Mouse (Mus musculus) thymus, adult 2 months (tissue): ENCODE results near the gene Nhlrc4. TPM values are rescaled to one million over a fixed set of nuclear protein-coding genes. Genes with fewer than 3 reads are reported as not detected.

ENCODE experiments used
- DNase-seq: peaks from one replicate; pipeline ENCODE4 v3.0.0; 2021
- H3K27ac ChIP-seq: fragments of 200-500 bp; 2 replicates; pipeline ENCODE4 v1.5.1; 2012; ENCODE audit warnings: low read length, control low read depth; ENCODE audit not compliant: control insufficient read depth, insufficient read depth
- H3K27me3 ChIP-seq: fragments of 200-500 bp; 2 replicates; pipeline ENCODE4 v1.6.1; 2012; ENCODE audit warnings: mild to moderate bottlenecking, low read length, moderate library complexity, mixed read lengths; ENCODE audit not compliant: control insufficient read depth, insufficient read depth
- H3K36me3 ChIP-seq: fragments of 200-500 bp; 2 replicates; pipeline ENCODE4 v1.6.1; 2012; ENCODE audit warnings: mild to moderate bottlenecking, low read length, moderate library complexity; ENCODE audit not compliant: control insufficient read depth, insufficient read depth
- H3K4me1 ChIP-seq: fragments of 200-500 bp; replicated peaks from 2 replicates; pipeline ENCODE4 v1.6.1; 2012; ENCODE audit warnings: low read length; ENCODE audit not compliant: control insufficient read depth, insufficient read depth
- H3K4me3 ChIP-seq: fragments of 200-500 bp; 2 replicates; pipeline ENCODE4 v1.5.1; 2012; ENCODE audit warnings: mild to moderate bottlenecking, low read length, control low read depth, moderate library complexity; ENCODE audit not compliant: control insufficient read depth, insufficient read depth
- CTCF ChIP-seq: fragments of 200-500 bp; IDR thresholded peaks from 2 replicates; pipeline ENCODE4 v1.5.1; 2012; ENCODE audit warnings: mild to moderate bottlenecking, control low read depth, low read length, moderate library complexity, borderline replicate concordance; ENCODE audit not compliant: control insufficient read depth, poor library complexity, insufficient read depth; ENCODE audit errors: extremely low read depth
- POLR2A ChIP-seq: fragments of 200-500 bp; IDR thresholded peaks from 2 replicates; pipeline ENCODE4 v1.6.1; 2012; ENCODE audit warnings: mild to moderate bottlenecking, low read length, control low read depth, moderate library complexity; ENCODE audit not compliant: control insufficient read depth, poor library complexity, insufficient read depth; ENCODE audit errors: extremely low read depth
- WGBS: fragments of 180-500 bp; shearing (Covaris S2); methylation state at CpG from one replicate; pipeline ENCODE4 v1.1.7; 2018; 5-methylcytosine and 5-hydroxymethylcytosine counted together
- polyA plus RNA-seq: library from polyadenylated mRNA; depleted of rRNA; stranded (reverse); fragments of >200 nt; gene quantifications from 2 replicates; pipeline ENCODE4 v1.2.3, GENCODE M21; 2012

Gene Nhlrc4
- polyA plus RNA-seq, 1 experiment = 0.62 TPM

DNA sequence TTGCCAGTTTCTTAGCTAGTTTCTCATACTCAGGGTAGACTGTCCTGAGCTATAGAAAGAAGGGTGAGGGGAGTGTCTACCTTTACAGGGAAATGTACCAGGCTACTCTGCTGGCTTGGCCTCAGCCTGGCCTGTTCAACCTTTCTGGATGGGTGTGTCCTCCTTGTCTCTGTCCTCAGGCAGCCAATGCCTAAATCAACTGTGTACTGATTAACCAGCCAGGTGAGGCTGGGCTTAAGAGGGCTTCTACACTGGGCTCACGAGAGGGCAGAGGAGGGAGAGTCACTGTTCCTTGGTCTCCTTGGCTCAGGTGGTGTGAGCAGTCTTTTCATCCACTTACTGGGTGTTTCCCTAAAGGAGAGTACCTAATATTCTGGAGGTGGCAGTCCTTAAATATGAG, 23.4 kb upstream of the Nhlrc4 start:
- TF ChIP-seq POLR2A (no peak), CTCF (no peak)
- H3K4me3 ChIP-seq = no peak overlapping the region
- H3K27ac ChIP-seq = no peak overlapping the region
- no peak for DNase-seq
- 92% methylated on average over 1 of the region's 1 CpGs for WGBS
- no peaks in the 10 kb centered on the region for H3K27me3 ChIP-seq
- H3K36me3 ChIP-seq = no peaks in the 10 kb centered on the region
- no peaks in the 10 kb centered on the region for H3K4me1 ChIP-seq

DNA sequence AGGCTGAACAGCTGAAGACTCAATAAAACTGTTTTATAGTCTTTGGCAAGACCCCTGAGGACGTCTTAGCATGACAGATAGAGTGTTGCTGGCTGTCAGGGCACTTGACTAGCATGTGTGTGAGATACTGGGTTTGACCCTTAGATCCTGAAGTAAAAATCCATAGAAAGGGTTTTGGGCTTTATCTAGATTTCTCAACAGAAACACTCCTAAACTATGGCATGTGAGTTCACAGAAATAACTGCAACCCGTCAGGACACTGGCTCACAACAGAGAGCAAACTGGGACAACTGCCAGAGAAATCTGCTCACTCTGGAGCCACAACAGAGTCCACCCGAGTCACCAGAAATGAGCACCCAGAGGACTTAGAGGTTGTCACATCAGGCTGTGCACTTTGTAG, 22.9 kb upstream of the Nhlrc4 start:
- 83% methylated on average over 3 of the region's 3 CpGs for WGBS
- Histone ChIP-seq H3K4me1 (no peaks in the 10 kb centered on the region), H3K27ac (no peak overlapping the region), H3K27me3 (no peaks in the 10 kb centered on the region), H3K4me3 (no peak overlapping the region), H3K36me3 (no peaks in the 10 kb centered on the region)
- TF ChIP-seq CTCF (no peak), POLR2A (no peak)
- DNase-seq = no peak

DNA sequence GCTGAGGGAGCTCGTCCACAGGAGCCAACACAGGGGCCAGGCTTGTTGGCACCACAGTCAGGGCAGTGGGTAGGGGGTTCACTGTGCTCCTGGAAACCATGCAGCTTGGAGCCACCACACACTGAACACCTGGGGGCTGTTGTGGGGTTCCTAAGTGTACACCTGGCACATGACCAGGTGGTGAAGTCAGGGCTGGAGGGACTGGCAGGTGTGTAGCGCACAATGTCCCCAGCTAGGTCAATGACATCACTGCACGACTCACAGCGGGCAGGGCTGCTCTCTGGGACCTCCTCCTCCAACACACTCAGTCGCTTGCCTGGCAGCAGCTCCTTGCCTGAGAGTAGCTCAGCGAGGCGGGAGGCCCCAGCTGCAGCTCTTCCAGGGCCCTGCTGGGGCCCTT, 19.5 kb upstream of the Nhlrc4 start:
- WGBS = 95% methylated on average over 7 of the region's 7 CpGs
- Histone ChIP-seq H3K4me3 (no peak overlapping the region), H3K36me3 (no peaks in the 10 kb centered on the region), H3K27me3 (no peaks in the 10 kb centered on the region; the same call in 1 of the 2 replicates), H3K27ac (no peak overlapping the region), H3K4me1 (no peaks in the 10 kb centered on the region)
- no peak for DNase-seq
- no peak for TF ChIP-seq POLR2A
- TF ChIP-seq CTCF = no peak

DNA sequence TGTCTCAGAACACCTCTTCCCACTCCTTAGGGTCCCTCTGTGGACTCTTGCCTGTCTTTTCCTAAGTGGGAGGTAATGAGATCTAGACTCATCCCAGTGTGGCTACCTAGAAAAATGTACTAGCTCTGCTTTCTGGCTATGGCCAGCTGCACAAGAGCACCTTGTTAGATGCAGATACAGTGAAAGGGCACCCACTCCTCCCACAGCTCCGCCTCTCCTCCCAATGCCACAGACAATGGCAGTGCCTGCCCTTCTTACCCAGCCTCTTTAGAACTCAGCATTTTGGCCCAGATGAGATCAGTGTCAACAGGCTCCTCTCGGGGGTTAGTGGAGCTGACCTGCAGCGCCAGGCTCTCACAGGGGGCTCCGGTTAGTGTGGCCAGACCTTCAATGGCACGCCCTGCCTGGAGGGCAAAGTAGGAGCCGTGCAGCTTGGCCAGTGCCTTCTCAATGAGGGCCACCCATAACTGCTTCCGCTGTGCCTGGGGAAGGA, 17.7 kb upstream of the Nhlrc4 start:
- Histone ChIP-seq H3K36me3 (no peaks in the 10 kb centered on the region), H3K27ac (no peak overlapping the region)
- WGBS = 98% methylated on average over 7 of the region's 7 CpGs

DNA sequence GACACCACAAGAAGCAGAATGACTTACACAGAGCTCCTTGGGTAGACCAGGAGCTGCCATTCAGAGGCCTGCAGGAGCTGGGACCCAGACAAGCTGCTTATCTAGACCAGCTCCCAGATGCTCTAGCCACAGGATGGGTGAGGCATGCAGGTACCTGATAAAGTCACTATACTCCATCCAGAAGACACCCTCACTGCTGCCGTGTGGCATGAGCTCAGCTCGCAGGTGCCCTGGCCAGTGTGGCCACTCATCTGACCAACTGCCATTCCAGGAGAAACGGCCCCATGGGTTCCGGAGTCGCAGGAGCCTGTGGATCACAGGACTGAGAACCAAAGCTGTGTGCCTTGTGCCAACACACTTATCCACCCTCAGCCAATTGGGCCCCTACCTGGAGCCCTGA, 16.8 kb upstream of the Nhlrc4 start:
- TF ChIP-seq CTCF (no peak), POLR2A (no peak)
- H3K36me3 ChIP-seq = no peaks in the 10 kb centered on the region
- H3K27ac ChIP-seq = no peak overlapping the region
- 97% methylated on average over 5 of the region's 5 CpGs for WGBS
- no peaks in the 10 kb centered on the region for H3K4me1 ChIP-seq
- no peaks in the 10 kb centered on the region; the same call in 1 of the 2 replicates for H3K27me3 ChIP-seq
- DNase-seq = no peak
- H3K4me3 ChIP-seq = no peak overlapping the region

More for the DNA sequence above, 17.7 kb upstream of the Nhlrc4 start:
- H3K4me3 ChIP-seq = no peak overlapping the region
- H3K27me3 ChIP-seq = no peaks in the 10 kb centered on the region; the same call in 1 of the 2 replicates
- no peaks in the 10 kb centered on the region for H3K4me1 ChIP-seq
- no peak for TF ChIP-seq POLR2A
- TF ChIP-seq CTCF = no peak
- no peak for DNase-seq

DNA sequence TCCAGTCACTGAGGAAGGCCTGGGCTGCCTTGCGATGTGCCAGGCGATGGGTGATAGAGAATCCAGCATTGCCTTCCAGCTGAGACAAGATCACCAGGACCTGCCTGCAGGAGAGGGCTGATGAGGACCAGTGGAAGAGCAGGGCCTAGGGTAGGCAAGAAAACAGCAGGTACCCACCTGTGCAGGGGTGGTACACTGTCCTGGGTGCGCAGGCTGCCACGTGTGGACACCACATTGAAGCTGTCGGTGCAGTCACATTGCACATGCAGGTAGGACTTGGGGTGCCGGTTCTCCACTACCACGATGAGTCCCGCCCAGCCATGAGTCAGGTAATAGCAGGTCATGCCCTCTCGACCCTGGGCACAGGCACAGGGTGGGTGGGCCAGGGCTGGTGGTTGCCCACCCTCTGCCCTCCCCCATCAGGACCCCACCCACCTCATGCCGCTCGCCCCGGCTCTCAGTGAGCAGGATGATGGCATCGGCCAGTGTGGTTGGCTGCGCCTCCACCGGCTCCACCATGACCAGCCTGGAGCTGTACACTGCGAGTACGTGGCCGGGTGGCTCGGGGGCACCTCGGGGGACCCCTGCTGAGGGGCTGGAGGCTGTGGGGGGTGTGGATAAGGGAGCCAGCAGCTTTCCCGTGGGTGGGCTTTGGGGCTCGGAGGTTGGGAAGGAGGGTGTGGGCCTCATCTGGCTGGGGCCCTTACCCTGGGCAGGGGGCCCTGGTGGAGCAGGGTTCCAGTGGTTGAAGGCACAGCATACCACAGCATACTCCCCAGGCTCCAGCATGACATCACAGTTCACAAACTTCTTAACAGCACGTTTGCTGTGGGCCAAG, 15.1 kb upstream of the Nhlrc4 start:
- no peak overlapping the region for H3K27ac ChIP-seq
- H3K27me3 ChIP-seq = no peaks in the 10 kb centered on the region; the same call in 1 of the 2 replicates
- 96% methylated on average over 23 of the region's 23 CpGs for WGBS
- no peak overlapping the region for H3K4me3 ChIP-seq
- no peak for TF ChIP-seq POLR2A
- no peak for TF ChIP-seq CTCF
- no peak for DNase-seq
- no peaks in the 10 kb centered on the region for H3K4me1 ChIP-seq
- no peaks in the 10 kb centered on the region for H3K36me3 ChIP-seq

DNA sequence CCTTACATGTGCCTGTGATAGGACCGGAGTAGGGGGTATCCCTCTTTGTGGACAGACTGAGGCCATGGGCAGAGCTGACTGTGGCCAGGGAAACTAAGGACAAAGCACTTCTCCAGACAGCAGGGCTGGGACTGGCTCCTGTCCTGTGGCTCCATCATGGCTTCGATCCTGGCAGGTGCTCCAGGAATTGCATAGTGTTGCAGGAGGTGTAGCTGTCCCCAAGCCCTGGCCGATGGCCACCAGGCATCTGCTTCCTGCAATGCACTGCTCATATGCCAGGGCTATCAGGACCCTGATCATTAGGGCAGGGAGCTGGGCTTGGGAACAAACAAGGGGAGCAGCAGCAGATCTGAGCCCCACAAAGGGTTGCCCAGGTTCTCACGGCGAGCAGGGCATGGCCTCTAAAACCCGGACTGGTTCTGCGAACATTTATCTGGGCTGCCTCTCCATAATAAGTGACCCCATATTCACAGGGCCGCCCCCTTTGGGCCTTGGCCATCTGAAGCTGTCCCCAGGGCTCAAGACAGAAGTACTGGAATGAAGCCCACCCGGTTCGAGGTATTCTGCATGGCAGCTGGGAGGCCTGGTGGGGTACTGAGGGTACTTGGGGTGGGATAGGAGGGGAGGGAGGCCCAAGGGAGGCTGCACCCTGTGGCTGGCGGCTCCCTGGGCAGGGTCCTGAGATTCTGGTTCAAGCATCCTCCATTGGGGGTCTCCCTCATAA, 14.2 kb upstream of the Nhlrc4 start:
- H3K27ac ChIP-seq = no peak overlapping the region
- WGBS = 95% methylated on average over 11 of the region's 11 CpGs

More for the DNA sequence above, 14.2 kb upstream of the Nhlrc4 start:
- no peaks in the 10 kb centered on the region for H3K4me1 ChIP-seq
- TF ChIP-seq CTCF (no peak), POLR2A (no peak)
- no peak for DNase-seq
- H3K36me3 ChIP-seq = no peaks in the 10 kb centered on the region
- no peak overlapping the region for H3K4me3 ChIP-seq
- H3K27me3 ChIP-seq = no peaks in the 10 kb centered on the region; the same call in 1 of the 2 replicates
